Mouse (Mus musculus) forelimb bud, embryonic 11.5 days (tissue): ENCODE results near the gene Gm49711.
"Not testable (repeated sequence)": the region's sequence is repeated elsewhere in the genome, so short reads cannot be mapped to it uniquely, and the experiment has no call there.

Experiments
- DNase-seq: peaks from one replicate; pipeline ENCODE4 v3.0.0-alpha.2; 2012; ENCODE audit warnings: low read depth, low spot score

Gm49711 gene

DNA sequence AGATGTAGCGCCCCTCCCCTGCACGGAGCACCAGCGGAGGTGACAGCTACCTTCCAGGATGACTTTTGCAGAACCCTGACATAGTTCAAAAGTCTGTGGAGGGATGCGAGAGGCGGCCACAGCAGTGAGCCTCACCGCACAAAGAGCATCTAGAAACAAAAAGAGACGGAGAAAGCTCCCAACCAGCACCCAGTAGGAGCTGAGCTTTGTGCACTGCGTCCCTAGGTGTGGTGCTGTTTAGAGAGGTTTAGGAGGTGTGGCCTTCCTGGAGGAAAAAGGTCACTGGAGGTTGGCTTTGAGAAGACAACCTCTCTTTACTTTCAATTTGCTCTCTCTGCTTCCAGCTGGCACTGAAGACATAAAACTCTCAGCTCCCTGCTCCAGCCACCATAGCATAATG is 121.2 kb downstream of the Gm49711 start:
- no peak for DNase-seq

- no peak for DNase-seq
Observed at GRCm38 (mm10) chr16:92183477-92183876, 125.4 kb downstream of the Gm49711 start.

GRCm38 (mm10) chr16:92190603-92191002 is 132.5 kb downstream of the Gm49711 start:
- DNase-seq, result no peak

GRCm38 (mm10) chr16:92195094-92195493 is 137.0 kb downstream of the Gm49711 start:
- no peak for DNase-seq

DNA sequence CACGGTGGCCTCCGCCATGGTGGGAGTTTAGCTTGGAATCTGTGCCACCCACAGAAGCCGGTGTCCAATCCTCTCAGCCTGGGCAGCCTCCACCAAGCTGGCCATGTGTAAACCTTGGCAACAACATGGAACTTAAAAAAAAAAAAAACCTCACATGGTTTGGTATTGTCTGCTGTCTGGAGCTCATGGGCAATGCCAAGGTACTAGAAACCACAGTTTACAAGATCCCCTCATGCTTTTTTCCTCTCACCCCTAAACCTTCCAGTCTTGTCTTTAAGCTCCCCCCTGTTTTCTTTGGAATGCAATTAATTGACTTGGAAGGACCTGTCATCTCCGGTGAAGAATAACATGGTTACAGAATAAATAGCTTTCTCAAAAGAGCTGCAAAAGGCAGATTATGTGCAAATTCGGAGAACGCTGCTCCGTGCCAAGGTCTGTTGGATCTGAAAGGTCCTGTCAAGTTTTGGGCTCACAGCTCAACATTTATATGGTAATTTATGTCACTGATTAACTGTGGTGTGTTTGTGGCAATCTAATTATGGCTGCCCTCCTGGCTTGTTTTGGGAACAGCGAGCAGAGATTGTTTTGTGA is 138.7 kb downstream of the Gm49711 start:
- DNase-seq, result no peak

DNA sequence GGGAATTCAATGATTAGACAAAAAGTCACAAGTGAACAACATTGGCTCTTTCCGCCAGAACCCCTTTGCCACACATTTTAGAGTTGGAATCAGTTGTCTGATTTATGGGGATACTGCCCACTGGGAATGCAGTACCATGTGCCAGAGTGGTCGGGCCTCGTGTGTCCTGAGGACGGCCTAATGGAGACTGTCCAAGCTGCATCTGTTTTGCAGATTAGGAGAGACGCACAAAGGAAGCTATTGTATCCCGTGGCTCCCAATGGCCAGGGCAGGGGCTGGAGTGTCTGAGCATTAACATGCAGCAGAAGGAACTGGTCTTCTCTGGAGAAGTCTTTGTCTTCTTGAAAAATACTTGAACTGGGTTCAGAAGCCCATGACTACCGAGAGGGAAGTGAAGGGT is 142.5 kb downstream of the Gm49711 start:
- DNase-seq, result no peak

DNA sequence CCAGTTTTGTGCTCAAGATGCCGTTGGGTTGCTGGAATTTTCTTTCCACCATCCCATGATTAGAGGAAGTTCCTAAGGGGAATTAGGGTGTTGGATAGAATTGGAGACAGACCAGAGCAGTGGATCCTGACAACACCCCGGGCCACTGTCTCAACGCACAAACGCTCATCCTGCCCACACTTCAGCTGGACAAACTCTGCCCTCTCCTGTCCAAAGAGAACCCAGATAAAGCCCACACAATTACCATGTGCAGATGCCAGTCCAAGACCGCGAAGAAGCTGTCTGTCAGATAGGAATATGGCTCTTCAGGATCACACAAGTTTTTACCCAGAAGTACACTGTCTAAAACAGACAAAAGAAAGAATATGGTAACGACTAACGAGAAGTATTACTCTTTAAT is 145.5 kb downstream of the Gm49711 start:
- DNase-seq, result no peak

- DNase-seq, result no peak
Observed at GRCm38 (mm10) chr16:92209291-92209781, 151.2 kb downstream of the Gm49711 start.

DNA sequence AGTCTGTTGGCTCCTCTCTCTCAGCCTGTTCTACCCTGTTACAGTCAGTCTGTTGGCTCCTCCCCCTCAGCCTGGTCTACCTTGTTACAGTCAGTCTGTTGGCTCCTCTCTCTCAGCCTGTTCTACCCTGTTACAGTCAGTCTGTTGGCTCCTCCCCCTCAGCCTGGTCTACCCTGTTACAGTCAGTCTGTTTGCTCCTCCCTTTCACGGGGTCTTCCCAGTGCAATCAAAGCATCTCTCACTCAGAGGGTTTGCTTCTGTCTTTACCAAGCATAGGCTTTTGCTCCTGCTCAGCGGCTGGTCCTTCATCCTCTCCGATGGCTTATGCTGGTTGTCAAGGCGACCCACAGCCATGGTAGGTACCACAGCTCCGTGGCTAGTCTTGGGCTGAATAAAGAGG is 152.2 kb downstream of the Gm49711 start:
- DNase-seq, result not testable (repeated sequence)

GRCm38 (mm10) chr16:92213911-92214310 is 155.8 kb downstream of the Gm49711 start:
- not testable (repeated sequence) for DNase-seq

DNA sequence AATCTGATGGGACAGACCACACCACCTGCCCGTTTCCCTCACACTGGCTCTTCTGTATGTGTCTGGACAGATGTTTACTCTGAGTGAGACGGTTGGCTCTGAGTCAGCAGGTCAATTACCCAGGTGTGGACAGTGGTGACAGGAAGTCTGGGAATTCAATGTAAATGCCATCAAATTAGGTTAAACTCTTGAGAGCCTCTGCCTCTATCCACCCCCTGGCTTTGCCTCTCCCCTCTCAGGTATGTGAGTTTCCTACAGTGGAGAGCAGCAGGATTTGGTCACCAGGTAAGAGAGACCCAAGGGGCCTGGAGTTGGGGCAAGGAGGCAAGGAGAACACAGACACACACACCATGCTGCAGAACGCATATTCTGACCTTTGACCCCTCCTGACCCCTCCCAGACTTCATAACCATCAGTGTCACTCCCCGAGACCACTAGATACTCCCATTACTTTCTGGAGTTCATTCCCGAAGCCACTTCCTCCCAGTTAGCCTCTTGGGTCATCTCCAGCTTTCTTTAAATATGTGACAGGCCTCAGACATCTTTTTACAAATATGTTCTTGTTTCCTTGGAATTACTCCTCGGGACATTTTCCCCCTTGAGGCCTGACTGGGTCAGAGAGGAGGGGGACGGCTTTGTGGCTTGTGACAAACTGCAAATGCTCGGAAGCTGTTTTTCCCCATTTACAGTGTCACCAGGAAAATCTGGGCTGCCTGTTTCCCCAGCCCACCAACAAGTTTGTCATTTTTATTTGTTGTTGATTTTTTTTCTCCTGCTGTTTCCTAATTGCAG is 157.7 kb downstream of the Gm49711 start:
- no peak for DNase-seq

GRCm38 (mm10) chr16:92220754-92221153 is 162.6 kb downstream of the Gm49711 start:
- no peak for DNase-seq

DNA sequence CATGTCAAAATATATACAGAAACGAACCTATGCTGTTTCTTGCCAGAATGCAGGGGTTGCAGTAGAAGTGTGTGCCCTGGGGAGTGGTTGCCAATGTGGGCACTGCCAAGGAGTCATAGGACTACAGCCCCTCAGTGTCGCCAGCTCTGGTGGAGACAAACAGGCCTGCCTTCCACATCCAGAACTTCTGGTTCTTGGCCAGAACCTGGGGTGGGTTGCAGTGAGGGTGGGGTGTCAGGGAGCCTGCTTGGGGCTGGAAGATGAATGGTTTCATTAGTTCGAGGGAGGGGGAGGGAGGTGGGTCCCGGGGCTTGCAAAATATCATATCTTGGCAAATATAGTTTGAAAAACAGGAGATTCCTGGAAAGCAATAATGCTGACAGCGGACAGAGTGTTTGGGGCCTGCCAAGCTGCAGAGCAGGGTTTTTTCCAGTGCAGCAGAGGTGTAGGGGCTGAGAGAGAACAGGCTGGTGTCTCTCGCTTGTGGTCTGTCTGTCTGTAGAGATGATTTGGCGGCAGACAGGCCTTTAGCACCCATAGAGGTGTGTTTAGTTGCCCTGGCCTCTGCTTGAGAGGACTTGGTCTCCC is 170.3 kb downstream of the Gm49711 start:
- no peak for DNase-seq

GRCm38 (mm10) chr16:92230476-92230931 is 172.4 kb downstream of the Gm49711 start:
- DNase-seq, result peak; percentile 73

- DNase-seq, result no peak
Observed at GRCm38 (mm10) chr16:92234530-92234929, 176.4 kb downstream of the Gm49711 start.

DNA sequence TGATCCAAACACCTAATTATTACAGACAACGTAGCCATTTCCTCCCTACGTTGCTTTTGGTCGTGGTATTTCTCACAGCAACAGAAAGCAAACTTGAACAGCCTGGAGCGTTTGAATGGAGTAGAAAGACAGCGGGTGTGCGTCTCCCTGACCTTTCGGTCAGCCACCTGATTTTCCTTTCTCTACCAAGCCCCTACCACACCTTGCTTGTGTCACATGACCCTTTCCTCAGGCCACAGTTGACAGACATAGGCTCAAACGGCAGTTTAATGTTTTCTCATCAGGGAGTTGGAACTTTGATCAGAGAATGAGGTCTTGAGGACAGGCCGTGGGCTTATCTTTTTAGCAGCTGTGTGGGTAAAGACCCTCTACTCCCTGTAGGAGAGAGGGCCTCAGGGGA is 177.1 kb downstream of the Gm49711 start:
- no peak for DNase-seq
